Mouse (Mus musculus): ENCODE results near the gene Vmn1r188. TPM values are rescaled to one million over a fixed set of nuclear protein-coding genes. Genes with fewer than 3 reads are reported as not detected.

The Vmn1r188 gene
- total RNA-seq (2023) = not detected in 2 replicates

GRCm38 (mm10) chr13:22084140-22084539 lies at the start of gene Vmn1r188:
TSS of gene Vmn1r188 (plus strand) at chr13:22084440.

GRCm38 (mm10) chr13:22035267-22036148 lies 48.7 kb upstream of the Vmn1r188 start, which contains the start of the genes Hist1h2ah and Hist1h2bk:
TSS of gene Hist1h2ah (minus strand) at chr13:22035568.
TSS of gene Hist1h2bk (plus strand) at chr13:22035870.

GRCm38 (mm10) chr13:22041142-22041536 lies 43.1 kb upstream of the Vmn1r188 start, which contains the start of gene Hist1h4i:
TSS of gene Hist1h4i (minus strand) at chr13:22041362.

DNA sequence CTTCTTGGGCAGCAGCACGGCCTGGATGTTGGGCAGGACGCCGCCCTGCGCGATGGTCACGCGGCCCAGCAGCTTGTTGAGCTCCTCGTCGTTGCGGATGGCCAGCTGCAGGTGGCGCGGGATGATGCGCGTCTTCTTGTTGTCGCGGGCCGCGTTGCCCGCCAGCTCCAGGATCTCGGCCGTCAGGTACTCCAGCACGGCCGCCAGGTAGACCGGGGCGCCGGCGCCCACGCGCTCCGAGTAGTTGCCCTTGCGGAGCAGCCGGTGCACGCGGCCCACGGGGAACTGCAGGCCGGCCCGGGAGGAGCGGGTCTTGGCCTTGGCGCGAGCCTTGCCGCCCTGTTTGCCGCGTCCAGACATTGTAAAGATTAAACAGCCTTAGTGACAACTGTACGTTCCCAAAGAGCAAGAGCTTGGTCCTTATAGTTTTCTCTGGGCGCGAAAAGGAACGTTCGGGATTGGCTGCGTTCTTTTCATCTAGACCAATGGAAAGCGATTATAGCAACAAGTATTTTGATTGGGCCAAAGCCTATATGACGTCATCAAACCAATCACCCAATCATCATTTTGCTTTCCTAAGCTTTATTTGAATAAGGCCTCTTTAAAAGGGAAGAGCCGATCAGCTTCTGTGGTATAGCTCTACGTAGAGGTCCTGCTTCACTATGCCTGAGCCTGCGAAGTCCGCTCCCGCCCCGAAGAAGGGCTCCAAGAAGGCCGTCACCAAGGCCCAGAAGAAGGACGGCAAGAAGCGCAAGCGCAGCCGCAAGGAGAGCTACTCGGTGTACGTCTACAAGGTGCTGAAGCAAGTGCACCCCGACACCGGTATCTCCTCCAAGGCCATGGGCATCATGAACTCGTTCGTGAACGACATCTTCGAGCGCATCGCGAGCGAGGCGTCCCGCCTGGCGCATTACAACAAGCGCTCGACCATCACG lies 41.4 kb upstream of the Vmn1r188 start, which contains the start of the genes Hist1h2ag and Hist1h2bj:
TSS of gene Hist1h2ag (minus strand) at position 377 of the 935 bp plus-strand sequence.
TSS of gene Hist1h2bj (plus strand) at position 647 of the 935 bp plus-strand sequence.

DNA sequence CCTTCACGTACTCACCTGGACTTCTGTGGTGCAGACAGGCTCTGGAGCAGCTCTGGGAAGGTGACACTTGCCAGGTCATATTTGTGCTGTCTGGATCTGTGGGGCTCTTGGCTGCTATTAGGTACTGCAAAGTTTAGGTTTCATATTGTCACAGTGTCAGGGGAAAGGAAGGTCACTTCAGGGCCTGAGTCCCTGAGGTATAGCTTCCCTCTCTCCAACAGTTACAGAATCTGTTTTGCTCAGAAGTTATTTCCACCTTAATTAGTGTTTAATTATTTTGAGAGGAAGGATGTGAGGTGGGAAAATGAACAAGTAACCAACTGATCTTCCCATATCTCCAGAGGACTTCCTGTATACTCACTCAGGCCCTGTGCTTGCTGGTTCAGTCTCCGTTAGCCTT lies 21.5 kb downstream of the Vmn1r188 start, which contains the start of gene Vmn1r189:
TSS of gene Vmn1r189 (minus strand) at position 101 of the 400 bp plus-strand sequence.

Other genes starting within 250 kb of the Vmn1r188 start
- 0.36 and 0.54 TPM in 2 replicates for gene Zfp184, start 139.3 kb upstream of the Vmn1r188 start, total RNA-seq (2023)
- not detected in 2 replicates for gene Pom121l2, start 103.2 kb upstream of the Vmn1r188 start, total RNA-seq (2023)
- gene Prss16, start 74.7 kb upstream of the Vmn1r188 start, total RNA-seq (2023) = 1.2 and 3.2 TPM in 2 replicates
- gene Hist1h2ah, start 48.9 kb upstream of the Vmn1r188 start, total RNA-seq (2023) = 251 and 417 TPM in 2 replicates
- 727 and 900 TPM in 2 replicates for gene Hist1h2bk, start 48.6 kb upstream of the Vmn1r188 start, total RNA-seq (2023)
- 223 and 313 TPM in 2 replicates for gene Hist1h4i, start 43.1 kb upstream of the Vmn1r188 start, total RNA-seq (2023)
- 410 and 722 TPM in 2 replicates for gene Hist1h2ag, start 41.5 kb upstream of the Vmn1r188 start, total RNA-seq (2023)
- gene Hist1h2bj, start 41.2 kb upstream of the Vmn1r188 start, total RNA-seq (2023) = 470 and 634 TPM in 2 replicates
- gene Vmn1r189, start 21.4 kb downstream of the Vmn1r188 start, total RNA-seq (2023) = not detected in 2 replicates
- not detected in 2 replicates for gene Vmn1r191, start 99.5 kb downstream of the Vmn1r188 start, total RNA-seq (2023)
- gene Vmn1r192, start 106.7 kb downstream of the Vmn1r188 start, total RNA-seq (2023) = not detected in 2 replicates
- gene Vmn1r193, start 138.7 kb downstream of the Vmn1r188 start, total RNA-seq (2023) = not detected in 2 replicates
- not detected in 2 replicates for gene Vmn1r194, start 159.8 kb downstream of the Vmn1r188 start, total RNA-seq (2023)
- gene Vmn1r195, start 186.1 kb downstream of the Vmn1r188 start, total RNA-seq (2023) = not detected in 2 replicates
- not detected in 2 replicates for gene Vmn1r196, start 205.5 kb downstream of the Vmn1r188 start, total RNA-seq (2023)
- not detected in 2 replicates for gene Vmn1r197, start 240.1 kb downstream of the Vmn1r188 start, total RNA-seq (2023)

Measured in neutrophil, adult 65 days (primary cell).